Mouse (Mus musculus) olfactory bulb, adult 2 months (tissue): ENCODE data around the gene Timp3.

Source experiments
- CTCF ChIP-seq: fragments of 200-500 bp; IDR thresholded peaks from 2 replicates; pipeline ENCODE4 v1.5.1; 2012; ENCODE audit warnings: low read depth, mild to moderate bottlenecking, low read length, moderate library complexity; ENCODE audit not compliant: insufficient read depth
- POLR2A ChIP-seq: fragments of 200-500 bp; IDR thresholded peaks from 2 replicates; pipeline ENCODE4 v1.6.1; 2012; ENCODE audit warnings: mild to moderate bottlenecking, low read depth, low read length, moderate library complexity; ENCODE audit not compliant: insufficient read depth

- TF ChIP-seq POLR2A, result no peak
- no peak for TF ChIP-seq CTCF
These were observed 52.3 kb downstream of the Timp3 start for GRCm38 (mm10) chr10:86352521-86352920.
